In the genomic region with DNA sequence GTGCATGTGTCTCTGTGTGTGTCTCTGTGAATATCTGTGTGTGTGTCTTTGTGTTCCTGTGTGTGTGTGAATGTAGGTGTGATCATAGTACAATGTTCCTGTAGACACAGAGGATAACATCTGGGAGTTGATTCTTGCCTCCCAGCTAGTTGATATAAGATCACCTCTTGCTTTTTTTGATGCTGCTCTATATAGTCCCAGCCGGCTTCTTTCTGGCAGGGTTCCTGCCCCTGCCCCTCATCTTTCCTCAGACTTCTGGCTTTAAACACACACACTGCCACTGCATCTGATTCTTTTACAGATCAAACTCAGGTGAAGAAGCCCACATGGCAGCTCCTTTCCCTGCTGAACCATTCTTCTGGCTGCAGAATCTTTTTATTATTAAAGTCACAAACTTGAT, we compare ENCODE assay signal across 11 mouse cellular contexts.
"Had no signal": no experiment of that assay in that cellular context is flagged by ENCODE, and none has a peak within 500 bp of the region (broad histone marks: within the 10 kb centered on the region; RNA-seq: fewer than 3 reads in every experiment).

No protein-coding gene starts in this region.

- DNase-seq: kidney, adult 9 months; kidney, postnatal 36 days; layer of hippocampus, adult 9-11 months; layer of hippocampus, postnatal 36 days; liver, embryonic 13.5 days; liver, postnatal 0 days; lung, postnatal 14 days; right cerebral cortex, adult 18-20 months; right cerebral cortex, postnatal 25 days; thymus, postnatal 4 days had no signal

- ATAC-seq: liver, postnatal 0 days; midbrain, embryonic 16.5 days had no signal
